Mouse (Mus musculus) midbrain, embryonic 13.5 days (tissue): Measurements from ENCODE around the gene Tnfaip3. TPM values are rescaled to one million over a fixed set of nuclear protein-coding genes. Genes with fewer than 3 reads are reported as not detected.

Experiments used
- polyA plus RNA-seq: library from polyadenylated mRNA; unstranded; fragments of >200 nt; fragmentation: Nextera tagmentation; extraction: Ambion mirVana; gene quantifications from 2 replicates; pipeline ENCODE4 v1.2.1, GENCODE M21; 2015

The Tnfaip3 gene
- polyA plus RNA-seq, 1 experiment from 2014 or later, result 1.5 TPM

Other genes with a start within 250 kb of the Tnfaip3 start
- 0.17 and 0.28 TPM in 2 replicates for gene Gm4922, start 228.9 kb downstream of the Tnfaip3 start, polyA plus RNA-seq
- gene Perp, start 170.6 kb downstream of the Tnfaip3 start, polyA plus RNA-seq, result 1.6 and 2.6 TPM in 2 replicates